Mouse (Mus musculus): ENCODE measurements around the gene Cdk13.

Cdk13 gene

DNA sequence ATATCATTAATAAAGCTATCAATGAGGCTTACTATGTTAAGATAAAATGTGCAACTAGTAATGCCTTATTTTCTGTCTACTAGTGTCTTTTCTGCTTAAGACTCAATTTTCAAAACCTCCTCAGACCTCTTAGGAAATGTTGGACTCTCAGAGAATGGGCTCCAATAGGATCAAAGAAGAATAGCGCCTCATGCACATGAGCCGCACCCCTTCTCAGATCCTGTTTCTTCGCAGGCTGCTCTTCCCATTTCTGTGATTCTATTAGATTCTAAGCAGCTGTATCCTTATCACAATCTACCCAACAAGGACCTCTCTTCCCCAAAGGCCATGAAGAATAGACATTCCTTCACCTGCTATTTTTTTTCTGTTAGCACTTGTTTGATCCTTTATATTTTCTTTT, 76.1 kb downstream of the Cdk13 start:
- no peak for DNase-seq

DNA sequence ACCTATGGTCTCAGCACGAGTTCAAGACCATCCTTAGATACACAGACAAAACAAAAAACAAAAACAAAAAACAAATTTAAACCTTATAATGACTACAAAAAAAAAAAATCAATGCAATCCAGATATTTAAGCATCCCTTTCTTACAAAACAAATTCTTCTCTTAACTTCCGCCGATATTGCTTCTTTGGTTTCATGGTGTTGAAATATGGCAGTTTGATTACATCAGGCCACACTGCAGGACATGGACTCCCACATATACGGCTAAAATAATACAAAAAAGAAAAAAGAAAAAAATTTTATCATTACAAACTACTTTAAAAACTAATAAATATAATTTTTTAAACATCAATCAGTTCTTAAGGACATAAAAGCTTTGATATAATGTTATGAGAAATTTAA, 77.0 kb downstream of the Cdk13 start:
- DNase-seq = no peak

DNA sequence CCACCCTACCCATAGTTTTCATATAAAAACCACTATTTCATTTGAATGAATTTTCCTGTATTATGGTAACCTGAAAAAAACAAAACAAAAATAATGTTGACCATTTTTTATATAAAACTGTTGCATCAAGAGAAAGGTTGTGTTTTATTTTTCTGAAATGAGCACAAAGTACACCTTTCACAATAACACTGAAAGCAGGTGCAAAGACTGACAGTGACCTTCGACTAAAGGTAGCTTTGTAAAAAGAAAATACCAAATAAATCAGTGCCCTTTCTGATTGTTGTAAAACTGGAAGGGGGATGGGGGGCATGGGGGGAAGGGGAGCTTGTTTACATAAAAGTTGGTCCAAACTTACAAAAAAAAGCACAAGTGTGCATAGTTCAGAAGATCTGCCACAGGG, 87.5 kb downstream of the Cdk13 start:
- no peak for DNase-seq

DNA sequence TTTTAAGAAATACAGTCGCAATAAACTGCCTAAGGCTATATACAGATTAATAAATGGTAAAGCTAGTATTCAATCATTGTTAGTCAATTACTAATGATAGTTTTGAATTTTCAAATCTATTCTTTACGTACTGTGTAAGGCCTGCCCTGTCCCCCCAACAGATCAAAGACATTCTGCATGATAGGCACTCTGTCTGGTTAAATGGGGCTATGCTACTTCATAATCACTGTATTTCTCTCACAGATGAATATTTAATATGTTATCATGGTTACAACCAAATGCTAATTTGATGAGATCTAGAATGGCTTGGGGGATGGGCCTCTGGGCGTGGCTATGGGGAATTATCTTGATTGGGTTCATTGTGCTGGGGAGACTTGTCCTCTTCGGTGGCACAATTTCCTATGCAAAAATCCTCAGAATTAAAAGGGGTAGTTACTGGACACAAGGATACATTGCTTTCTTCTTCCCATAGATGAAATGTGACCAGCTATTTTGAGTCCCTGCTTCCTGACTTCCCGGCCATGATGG, 96.0 kb downstream of the Cdk13 start:
- DNase-seq = no peak

DNA sequence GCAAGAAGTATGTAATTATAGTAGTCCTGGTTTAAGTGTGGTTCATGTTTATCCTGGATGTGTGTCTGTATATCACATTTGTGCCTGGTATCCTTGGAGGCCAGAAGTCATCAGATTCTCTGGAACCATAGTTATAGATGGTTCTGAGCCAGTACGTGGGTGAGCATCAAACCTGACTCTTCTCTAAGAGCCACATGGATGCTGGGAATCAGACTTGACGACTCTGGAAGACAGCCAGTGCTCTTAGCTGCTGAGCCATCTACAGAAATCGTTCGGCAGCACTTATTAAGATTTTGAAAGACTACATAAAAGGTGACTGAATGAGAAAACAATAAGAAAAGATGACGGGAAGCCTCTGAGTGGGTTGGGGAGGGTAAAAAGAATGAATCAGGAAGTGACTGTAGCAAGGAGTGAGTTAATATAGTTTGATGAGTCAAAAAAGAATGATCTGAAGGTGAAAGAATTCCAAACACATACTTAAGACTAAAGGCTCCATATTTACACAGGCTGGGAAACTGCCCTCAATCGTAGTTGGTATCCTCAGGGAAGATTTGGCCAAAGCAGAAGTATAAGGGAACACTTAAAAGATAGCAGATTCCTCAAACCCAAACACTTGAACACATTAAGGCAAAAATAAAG, 99.6 kb downstream of the Cdk13 start:
- no peak for DNase-seq

DNA sequence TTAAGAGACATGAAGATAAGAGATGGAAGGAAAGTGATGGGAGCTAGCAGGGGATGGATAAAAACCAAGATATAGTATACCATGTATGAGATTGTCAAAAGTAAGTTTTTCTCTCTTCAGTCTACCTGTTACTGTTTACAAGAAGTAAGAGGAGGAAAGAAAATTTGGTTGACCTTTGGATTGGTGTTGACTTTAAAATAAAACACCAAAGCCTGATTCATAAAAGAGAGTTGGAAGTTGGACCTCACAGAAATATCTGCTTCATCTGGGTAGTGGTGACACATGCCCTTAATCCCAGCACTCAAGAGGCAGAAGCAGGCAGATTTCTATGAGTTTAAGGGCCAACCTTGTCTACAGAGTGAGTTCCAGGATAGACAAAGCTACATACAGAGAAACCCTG, 102.6 kb downstream of the Cdk13 start:
- DNase-seq = no peak

DNA sequence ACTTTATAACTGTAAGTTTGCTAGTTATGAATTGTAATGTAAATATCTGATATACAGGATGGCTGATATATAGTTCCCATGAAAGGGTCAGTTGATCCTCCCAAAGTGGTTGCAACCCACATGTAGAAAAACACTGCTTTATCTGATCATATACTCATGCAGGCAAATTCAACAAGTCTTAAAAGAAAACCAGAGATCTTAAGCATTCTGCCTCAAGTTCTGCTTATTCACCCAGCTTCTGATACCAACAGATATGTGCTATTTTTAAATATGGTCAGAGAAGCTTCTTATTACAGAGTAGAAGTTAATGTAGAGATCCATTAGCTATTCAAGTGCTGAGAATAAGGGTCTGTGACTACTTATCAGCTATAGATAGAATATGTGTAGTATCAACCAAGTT, 103.6 kb downstream of the Cdk13 start:
- DNase-seq = no peak

- DNase-seq = no peak
These were observed 104.7 kb downstream of the Cdk13 start for GRCm38 (mm10) chr13:17700090-17700715.

DNA sequence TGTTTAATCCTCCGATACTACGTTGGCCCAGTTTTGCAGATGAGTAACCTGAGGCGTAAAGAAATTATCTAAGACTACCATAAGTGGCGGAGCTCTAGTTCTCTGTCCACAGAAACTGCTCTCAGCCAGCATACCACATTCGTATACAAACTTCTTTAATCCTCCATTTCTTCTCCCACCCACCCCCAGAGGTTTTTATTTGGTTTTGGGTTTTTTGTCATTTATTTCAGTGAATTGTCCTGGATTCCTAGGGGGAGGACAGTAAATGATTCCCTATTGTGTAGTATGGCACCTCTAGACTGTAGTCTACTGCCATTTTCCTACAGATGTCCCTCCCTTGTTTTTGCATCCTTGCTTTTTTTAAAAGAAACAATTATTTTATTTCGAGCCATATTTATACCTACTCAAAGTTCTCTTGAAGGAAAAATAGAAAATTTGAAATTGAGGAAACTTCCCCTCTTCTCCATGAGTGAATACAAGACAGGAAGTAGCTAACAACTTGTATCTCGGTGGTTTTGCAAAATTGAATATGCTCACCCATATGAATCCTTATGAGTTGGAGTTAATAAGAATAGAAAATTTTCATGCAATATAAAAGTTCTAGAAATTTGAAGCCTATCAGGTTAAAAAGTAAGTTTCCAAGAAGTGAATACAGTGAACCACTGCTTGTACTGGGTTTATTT, 108.9 kb downstream of the Cdk13 start:
- DNase-seq = no peak

DNA sequence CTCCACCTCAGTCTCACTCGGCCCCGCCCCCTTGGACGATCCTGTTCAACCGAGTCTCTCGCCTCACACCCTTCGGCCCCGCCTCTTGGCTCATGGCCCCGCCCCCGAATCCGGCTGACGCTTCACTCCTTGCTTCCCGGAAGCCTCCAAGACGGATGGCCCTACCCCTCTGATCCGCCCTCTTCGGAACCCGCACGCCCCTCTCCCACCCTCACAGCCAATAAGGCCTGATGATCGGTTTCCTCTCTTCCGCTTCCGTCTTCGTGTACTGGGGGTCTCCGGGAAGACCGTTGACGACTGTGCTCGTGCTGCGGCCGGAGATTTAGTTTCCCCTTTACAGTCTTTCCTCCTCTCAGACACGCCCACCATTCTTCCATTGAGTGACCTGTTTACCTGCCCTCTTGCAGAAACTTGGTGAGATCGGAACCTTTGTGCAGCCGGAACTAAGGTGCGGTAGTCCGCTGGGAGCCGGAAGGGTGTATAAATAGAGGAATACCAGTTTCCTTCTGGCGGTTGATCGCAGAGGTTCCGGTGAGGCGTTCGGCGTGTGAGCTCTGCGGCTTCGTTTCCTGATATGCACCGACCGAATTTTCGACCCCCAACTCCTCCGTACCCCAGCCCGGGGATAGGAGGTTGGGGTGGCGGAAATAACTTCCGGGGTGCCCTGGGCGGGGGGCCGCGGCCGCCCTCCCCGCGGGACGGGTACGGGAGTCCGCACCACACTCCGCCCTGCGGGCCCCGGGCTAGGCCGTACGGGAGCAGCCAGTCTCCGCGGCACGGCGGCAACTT, 109.8 kb downstream of the Cdk13 start, which contains the start of the genes Mplkip and Sugct:
TSS of gene Mplkip (plus strand) at position 282 of the 789 bp plus-strand sequence.
TSS of gene Sugct (minus strand) at position 643 of the 789 bp plus-strand sequence.
- peak; percentile 100 for DNase-seq

DNA sequence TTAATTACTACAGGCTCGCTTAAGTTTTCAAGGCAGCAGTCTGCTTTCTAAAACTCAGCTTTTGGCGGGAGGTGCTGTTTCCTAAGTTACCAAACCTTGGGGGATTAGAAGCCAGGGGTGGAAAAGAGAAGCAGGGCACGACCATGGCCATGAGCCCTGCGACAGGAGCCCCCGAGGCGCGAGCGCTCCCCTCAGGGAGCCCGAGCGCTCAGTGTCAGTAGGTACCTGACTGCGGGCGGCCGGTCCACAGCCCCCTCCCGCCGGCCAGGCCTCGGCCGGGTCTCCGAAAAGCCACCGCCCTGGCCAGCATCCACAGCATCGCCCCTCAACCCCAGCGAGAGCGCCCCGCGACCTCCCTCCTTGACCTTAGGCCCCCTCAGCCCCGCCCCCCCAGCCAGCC, 110.5 kb downstream of the Cdk13 start:
- DNase-seq = no peak

DNA sequence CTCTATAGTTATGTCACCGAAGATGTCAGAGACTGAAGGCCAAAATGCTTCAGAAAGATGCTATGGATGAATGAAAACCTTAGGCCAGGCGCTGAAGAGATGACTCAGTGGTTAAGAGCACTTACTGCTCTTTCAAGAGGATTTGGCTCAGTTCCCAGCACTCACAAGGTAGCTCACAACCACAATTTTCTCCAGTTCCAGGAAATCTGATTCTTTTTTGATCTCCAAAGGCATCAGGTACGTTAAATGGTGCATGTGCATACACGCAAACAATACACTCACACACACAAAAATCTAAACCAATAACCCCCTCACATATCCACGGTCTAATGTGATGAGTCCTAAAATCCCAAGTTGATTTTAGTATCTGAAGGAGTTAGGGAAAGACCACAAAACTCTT, 111.1 kb downstream of the Cdk13 start:
- no peak for DNase-seq

DNA sequence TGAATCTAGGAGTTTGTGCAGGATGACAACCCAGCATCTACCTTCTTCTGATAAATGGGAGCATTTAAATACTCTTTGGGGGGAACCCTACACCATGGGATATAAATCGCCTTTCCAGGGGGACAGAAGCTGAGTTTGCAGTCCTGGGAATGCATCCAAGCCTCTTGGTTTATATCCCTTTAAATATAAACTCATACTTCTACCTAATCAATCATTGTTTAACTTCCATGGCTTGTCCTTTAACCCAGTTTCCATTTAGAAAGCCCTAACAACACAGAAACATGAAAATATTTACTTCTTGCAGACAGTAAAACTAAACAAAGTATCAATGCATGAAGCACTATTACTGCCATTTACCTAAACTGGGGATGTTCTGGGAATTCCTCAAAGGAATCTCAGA, 113.5 kb downstream of the Cdk13 start:
- DNase-seq = no peak

- DNase-seq = no peak
These were observed 114.2 kb downstream of the Cdk13 start for GRCm38 (mm10) chr13:17690686-17691085.

- no peak for DNase-seq
These were observed 115.4 kb downstream of the Cdk13 start for GRCm38 (mm10) chr13:17689461-17689860.

DNA sequence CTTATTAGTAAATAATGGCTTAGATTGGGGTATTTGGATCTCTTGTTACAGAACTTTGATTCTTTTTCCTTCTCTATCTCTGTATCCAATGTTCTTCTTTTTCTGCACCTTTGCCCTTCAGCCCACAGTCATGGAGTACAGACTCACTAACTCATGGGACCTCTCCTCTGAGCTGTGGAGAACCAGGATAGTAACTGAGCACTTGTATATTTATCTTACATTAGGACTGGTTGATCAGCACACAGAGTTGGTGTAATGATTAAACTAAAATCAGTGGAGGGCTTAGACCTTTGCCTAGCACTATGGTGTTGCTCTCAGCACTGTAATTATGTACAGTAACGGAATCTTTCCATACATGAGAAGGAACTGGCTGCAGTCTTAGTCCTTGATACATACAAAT, 133.8 kb downstream of the Cdk13 start:
- no peak for DNase-seq

DNA sequence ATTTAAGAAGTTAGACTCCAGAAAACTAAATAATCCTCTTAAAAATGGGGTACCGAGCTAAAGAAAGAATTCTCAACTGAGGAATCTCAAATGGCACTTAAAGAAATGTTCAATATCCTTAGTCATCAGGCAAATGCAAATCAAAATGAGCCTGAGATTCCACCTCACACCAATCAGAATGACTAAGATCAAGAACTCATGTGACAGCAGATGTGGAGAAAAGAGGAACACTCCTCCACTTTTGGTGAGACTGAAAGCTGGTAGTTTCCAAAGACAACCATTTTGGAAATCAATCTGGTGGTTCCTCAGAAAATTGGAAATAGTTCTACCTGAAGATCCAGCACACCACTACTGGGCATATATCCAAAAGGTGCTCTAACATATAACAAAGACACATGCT, 137.5 kb downstream of the Cdk13 start:
- DNase-seq = no peak

Data from thymus, postnatal 4 days (tissue).